Mouse (Mus musculus) ES-E14 (cell line): ENCODE data around the gene Rexo5.

Experiments used
- CHD2 ChIP-seq: IDR thresholded peaks from 2 replicates; pipeline ENCODE4 v1.6.1; 2014; ENCODE audit warnings: mild to moderate bottlenecking, low read depth, low read length, inconsistent platforms
- HCFC1 ChIP-seq: IDR thresholded peaks from 2 replicates; pipeline ENCODE4 v1.6.1; 2012; ENCODE audit warnings: low read length, inconsistent platforms, borderline replicate concordance; ENCODE audit not compliant: insufficient read depth
- ZNF384 ChIP-seq: IDR thresholded peaks from 2 replicates; pipeline ENCODE4 v1.6.1; 2012; ENCODE audit warnings: low read depth, low read length, inconsistent platforms

GRCm38 (mm10) chr7:119850737-119851136, 56.9 kb downstream of the Rexo5 start:
- TF ChIP-seq ZNF384 (no peak), HCFC1 (no peak), CHD2 (no peak)
